Mouse (Mus musculus) embryo, embryonic 11 days (tissue): Measurements from ENCODE around the gene Polm.

Experiments
- DNase-seq: peaks from one replicate; pipeline ENCODE4 v3.0.0-alpha.2; 2015

Polm gene

GRCm38 (mm10) chr11:5802457-5803217, 35.2 kb downstream of the Polm start:
- DNase-seq: no peak

- no peak for DNase-seq
These were observed 35.8 kb downstream of the Polm start for GRCm38 (mm10) chr11:5802005-5802404.

- no peak for DNase-seq
These were observed 36.3 kb downstream of the Polm start for GRCm38 (mm10) chr11:5801511-5801910.

- no peak for DNase-seq
These were observed 38.0 kb downstream of the Polm start for GRCm38 (mm10) chr11:5799621-5800490.

- no peak for DNase-seq
These were observed 39.9 kb downstream of the Polm start for GRCm38 (mm10) chr11:5797928-5798327.

DNA sequence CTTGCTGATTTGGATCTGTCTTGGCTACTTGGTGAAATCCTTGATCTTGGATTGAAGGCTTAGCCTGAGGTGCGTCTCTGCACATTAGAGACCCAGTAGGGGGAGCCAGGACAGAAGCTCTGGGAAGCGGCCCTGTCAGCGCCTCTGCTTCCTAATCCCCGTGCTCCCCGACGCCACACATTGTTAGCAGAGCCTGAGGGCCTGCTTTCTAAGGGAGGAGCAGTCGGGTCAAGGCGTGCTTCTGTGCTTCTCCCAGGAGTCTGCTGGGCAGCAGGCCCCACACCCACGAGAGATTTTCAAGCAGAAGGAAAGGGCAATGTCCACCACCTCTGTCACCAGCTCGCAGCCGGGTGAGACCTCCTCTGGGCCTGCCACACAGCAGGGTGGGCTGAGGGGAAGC, 40.4 kb downstream of the Polm start:
- no peak for DNase-seq

- no peak for DNase-seq
These were observed 40.9 kb downstream of the Polm start for GRCm38 (mm10) chr11:5796939-5797338.

DNA sequence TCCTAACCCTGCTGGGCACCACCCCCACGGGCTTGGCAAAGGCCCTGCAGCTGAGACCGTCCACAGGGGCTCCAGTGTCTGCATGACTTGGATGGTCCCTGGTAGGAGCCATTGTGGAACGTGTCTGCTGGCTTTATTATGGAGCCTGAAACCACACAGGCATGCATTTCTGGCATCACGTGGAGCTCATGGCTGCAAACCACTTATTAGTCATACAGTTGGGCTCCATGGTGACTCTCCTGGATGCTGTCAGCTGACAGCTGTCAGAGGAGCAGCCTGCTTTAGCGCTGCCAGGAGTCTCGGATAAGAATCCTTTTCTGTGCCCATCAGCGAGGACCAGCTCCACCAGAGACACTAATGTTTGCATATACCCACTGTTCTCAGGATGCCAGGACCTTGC, 42.1 kb downstream of the Polm start:
- no peak for DNase-seq

GRCm38 (mm10) chr11:5795290-5795689, 42.5 kb downstream of the Polm start:
- DNase-seq: no peak

DNA sequence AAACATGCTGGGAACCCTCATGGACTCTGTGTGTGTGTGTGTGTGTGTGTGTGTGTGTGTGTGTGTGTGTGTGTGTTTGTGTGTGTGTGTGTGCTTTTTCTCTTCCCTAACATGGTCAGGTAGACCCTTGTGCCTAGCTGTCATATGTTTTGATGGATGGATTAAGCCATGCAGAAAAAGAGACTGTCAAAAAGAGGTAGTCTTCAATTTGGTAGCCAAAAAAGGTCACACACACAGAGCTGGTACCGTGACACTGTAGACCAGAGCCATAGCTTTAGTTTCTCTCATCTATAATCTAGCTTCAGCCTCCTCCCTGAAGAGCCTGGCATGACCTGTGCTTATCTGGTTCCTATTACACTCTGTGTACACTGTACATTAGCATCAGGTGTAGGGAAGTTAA, 47.4 kb downstream of the Polm start:
- no peak for DNase-seq

GRCm38 (mm10) chr11:5789754-5790333, 48.0 kb downstream of the Polm start:
- no peak for DNase-seq

DNA sequence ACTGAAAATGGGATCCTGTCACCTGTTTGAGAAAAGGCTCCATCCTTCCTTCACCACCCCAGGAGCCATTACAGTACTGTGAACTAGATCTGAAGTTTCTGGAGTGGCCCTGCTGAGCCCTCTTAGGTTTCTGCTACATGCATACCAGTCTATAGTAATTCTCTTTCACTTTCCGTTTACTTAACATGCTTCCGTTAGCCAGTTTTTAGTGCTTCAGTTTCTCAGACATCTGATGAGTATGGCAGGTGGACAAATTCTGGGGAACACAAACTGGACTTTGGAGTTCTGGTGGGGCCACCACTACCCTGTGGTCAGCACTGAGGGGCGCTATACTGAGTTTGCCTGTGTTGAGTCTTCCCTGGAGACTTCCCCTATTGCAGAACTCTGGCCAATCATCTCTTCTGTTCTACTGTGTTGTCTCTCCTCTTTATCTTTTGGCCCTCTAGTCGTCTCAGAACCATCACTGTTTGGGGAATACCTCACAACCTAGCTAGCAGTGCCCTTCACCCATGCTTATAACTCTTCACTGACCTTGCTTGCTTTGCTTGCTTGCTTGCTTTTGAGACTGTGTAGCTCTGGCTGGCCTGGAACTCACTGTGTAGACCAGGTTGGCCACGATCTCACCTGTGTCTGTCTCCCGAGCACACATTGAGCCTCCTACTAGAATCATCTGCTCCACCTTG, 48.6 kb downstream of the Polm start:
- DNase-seq: no peak

- DNase-seq: peak; percentile 98
These were observed 49.5 kb downstream of the Polm start, which contains the start of gene Dbnl for GRCm38 (mm10) chr11:5788056-5789014. Gene Dbnl (plus strand): TSS chr11:5788488.

DNA sequence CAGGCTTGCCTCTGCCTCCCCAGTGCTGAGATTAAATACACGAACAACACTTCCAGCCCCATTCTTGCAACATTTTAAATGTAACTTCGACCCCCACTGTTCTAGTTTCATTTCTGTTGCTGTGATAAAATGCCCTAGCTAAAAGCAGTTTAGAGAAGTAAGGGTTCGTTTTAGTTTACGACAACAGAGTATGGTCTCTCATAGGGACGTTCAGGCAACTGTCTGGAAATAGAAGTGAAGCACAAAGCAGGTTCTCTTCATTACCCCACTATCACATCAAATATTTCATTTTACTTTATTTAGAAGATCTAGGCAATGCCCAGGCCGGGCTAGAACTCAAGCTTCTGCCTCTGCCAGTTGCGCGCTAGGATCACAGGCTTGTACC, 50.2 kb downstream of the Polm start:
- DNase-seq: no peak

DNA sequence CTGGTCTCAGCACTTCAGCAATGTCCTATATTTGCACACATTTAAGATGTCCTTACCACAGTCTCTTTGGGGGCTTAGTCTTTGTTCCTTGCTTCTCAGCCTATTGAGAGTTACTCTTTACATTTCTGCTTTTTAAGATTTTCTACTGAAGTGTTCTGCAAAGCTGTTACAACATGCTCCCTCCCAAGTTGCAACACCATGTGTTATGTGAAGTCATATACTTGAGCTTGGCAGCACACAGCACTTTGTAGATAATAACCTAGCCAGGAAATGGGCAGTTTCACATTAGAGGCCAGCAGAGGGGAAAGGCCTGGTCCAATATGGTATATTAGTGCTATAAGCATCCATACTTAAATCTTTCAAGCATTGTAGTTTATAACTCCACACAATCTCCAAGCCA, 52.1 kb downstream of the Polm start:
- no peak for DNase-seq

- no peak for DNase-seq
These were observed 55.4 kb downstream of the Polm start for GRCm38 (mm10) chr11:5782199-5782944.

DNA sequence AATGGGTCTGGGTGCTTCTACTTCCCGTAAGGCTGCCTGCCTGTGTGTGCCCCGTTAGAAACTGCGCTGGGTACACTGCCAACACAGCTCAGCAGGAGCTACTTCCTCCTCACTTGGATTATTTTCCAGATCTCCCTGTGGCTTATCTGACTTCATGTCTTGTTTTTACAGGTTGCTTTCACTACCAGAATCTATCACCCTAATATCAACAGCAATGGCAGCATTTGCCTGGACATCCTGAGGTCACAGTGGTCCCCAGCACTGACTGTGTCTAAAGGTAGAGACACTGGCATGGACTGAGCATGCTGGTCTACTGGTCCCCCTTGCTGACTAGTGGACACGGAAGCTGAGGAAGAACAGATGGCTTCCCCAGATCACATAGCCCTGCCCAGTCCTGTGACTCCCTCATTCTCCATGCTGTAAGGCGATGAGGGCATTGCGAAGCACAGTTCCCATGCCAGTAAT, 57.7 kb downstream of the Polm start:
- DNase-seq: no peak

DNA sequence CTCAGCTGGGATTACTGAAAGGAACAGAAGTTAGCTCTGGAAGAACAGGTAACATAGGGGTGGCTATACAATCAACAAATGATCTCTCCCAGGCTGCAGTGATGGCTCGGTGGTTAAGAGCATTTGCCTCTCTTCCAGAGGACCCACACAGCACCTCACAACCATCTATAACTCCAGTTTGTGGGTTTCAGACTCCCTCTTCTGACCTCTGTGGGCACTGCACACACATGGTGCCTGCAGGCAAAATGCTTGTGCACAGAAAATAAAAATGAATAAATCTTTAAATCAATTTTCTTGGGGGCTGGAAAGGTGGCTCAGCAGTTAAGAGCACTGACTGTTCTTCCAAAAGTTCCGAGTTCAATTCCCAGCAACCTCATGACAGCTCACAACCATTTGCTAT, 59.3 kb downstream of the Polm start:
- DNase-seq: no peak
